Mouse (Mus musculus) hindbrain, embryonic 14.5 days (tissue): ENCODE measurements around the gene H1foo. TPM values are rescaled to one million over a fixed set of nuclear protein-coding genes. Genes with fewer than 3 reads are reported as not detected.

Experiments
- ATAC-seq: fragments of 200-750 bp; cut with Nextera tagmentation; 2 replicates; pipeline ENCODE4 v1.8.0; 2017; ENCODE audit warnings: moderate number of reproducible peaks, mild to moderate bottlenecking, moderate TSS enrichment, moderate library complexity; ENCODE audit not compliant: low FRiP score
- DNase-seq: peaks from one replicate; pipeline ENCODE4 v3.0.0-alpha.2; 2015; ENCODE audit warnings: low spot score
- H3K27ac ChIP-seq: fragments of 300-500 bp; sonication (generic); 2 replicates; pipeline ENCODE4 v1.5.1; 2014; ENCODE audit warnings: mild to moderate bottlenecking, moderate library complexity
- H3K27me3 ChIP-seq: fragments of 300-500 bp; sonication (generic); 2 replicates; pipeline ENCODE4 v1.6.1; 2014; ENCODE audit warnings: mild to moderate bottlenecking, low read length, mixed read lengths; ENCODE audit not compliant: control insufficient read depth, insufficient read depth
- H3K36me3 ChIP-seq: fragments of 300-500 bp; sonication (generic); replicated peaks from 2 replicates; pipeline ENCODE4 v1.6.1; 2014; ENCODE audit not compliant: control insufficient read depth, insufficient read depth
- H3K4me1 ChIP-seq: fragments of 300-500 bp; sonication (generic); replicated peaks from 2 replicates; pipeline ENCODE4 v1.6.1; 2014; ENCODE audit warnings: antibody characterized with exemption, low read length, mixed read lengths; ENCODE audit not compliant: control insufficient read depth, insufficient read depth
- H3K4me2 ChIP-seq: fragments of 300-500 bp; sonication (generic); replicated peaks from 2 replicates; pipeline ENCODE4 v1.6.1; 2014; ENCODE audit warnings: mild to moderate bottlenecking, moderate library complexity
- H3K4me3 ChIP-seq: fragments of 300-500 bp; sonication (generic); replicated peaks from 2 replicates; pipeline ENCODE4 v1.5.1; 2014; ENCODE audit warnings: mild to moderate bottlenecking, low read length
- H3K9ac ChIP-seq: fragments of 300-500 bp; sonication (generic); 2 replicates; pipeline ENCODE4 v1.6.1; 2014
- H3K9me3 ChIP-seq: fragments of 300-500 bp; sonication (generic); 2 replicates; pipeline ENCODE4 v1.6.1; 2016; ENCODE audit warnings: low read length; ENCODE audit not compliant: control insufficient read depth
- WGBS: fragments of 180-500 bp; shearing (Covaris S2); extraction: QIAGEN DNeasy Blood & Tissue Kit; methylation state at CpG from one replicate; pipeline ENCODE4 v1.1.7; 2014; 5-methylcytosine and 5-hydroxymethylcytosine counted together
- polyA plus RNA-seq: library from polyadenylated mRNA; unstranded; fragments of >200 nt; fragmentation: Nextera tagmentation; extraction: Ambion mirVana; gene quantifications from 2 replicates; pipeline ENCODE4 v1.2.1, GENCODE M21; 2014

H1foo gene
- polyA plus RNA-seq, 1 experiment from 2014 or later: not detected

DNA sequence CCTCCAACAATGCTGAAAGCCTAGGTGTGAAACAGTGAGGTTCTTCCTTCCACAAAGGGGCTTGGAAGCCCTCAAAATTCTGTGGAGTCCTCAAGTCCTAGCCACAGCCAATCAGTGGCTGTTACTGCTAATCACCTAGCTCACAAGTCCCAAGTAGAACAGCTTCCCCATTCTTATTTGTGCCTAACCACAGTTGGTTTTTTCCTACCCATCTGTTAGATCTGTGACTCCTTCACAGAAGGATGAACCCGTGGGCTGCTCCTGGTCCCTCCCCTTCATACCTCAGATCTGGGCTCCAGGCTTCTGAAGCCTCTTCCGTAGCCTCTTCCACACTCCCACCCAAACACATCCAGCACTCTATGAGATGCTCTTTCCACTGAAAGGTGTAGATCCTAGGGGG lies 37.9 kb upstream of the H1foo start:
- Histone ChIP-seq H3K4me2 (no peak overlapping the region), H3K4me1 (no peaks in the 10 kb centered on the region), H3K9ac (no peak overlapping the region), H3K36me3 (peaks cover 32% of the 10 kb centered on the region), H3K27me3 (no peaks in the 10 kb centered on the region), H3K4me3 (no peak overlapping the region), H3K27ac (no peak overlapping the region), H3K9me3 (no peaks in the 10 kb centered on the region)
- DNase-seq: no peak
- 95% methylated on average over 2 of the region's 2 CpGs for WGBS
- no peak for ATAC-seq

DNA sequence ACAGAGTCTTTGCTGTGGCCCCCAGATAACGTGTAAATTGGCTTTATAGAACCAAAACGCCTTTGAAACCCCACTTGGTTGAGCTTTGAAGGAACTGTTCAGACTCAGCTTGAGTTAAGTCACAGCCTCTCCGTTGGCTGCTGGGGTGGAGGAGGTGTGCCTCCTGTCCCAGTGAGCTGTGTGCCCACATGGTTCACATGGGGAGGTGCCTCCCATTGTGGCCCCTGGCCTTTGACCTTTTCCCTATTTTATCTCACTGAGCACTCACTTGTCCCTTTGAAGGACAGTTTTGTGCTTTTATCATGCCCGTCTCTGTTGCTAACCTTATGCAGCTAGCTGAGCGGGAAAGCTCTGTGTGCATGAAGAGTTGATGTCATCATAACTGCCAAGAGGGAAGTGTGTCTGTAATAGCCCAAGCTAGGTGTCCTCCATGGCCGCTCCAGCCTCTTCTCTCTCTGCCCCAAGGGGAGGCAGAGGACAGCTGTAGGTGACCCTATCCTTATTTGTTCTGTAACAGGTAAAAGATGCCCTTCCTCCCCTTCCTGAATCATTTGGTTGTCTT lies 36.2 kb upstream of the H1foo start:
- WGBS: 32% methylated on average over 6 of the region's 6 CpGs
- Histone ChIP-seq H3K9me3 (no peaks in the 10 kb centered on the region), H3K27ac (no peak overlapping the region), H3K4me3 (no peak overlapping the region), H3K4me1 (no peaks in the 10 kb centered on the region), H3K4me2 (no peak overlapping the region), H3K27me3 (no peaks in the 10 kb centered on the region), H3K36me3 (peaks cover 32% of the 10 kb centered on the region), H3K9ac (no peak overlapping the region)
- no peak for DNase-seq
- ATAC-seq: no peak

DNA sequence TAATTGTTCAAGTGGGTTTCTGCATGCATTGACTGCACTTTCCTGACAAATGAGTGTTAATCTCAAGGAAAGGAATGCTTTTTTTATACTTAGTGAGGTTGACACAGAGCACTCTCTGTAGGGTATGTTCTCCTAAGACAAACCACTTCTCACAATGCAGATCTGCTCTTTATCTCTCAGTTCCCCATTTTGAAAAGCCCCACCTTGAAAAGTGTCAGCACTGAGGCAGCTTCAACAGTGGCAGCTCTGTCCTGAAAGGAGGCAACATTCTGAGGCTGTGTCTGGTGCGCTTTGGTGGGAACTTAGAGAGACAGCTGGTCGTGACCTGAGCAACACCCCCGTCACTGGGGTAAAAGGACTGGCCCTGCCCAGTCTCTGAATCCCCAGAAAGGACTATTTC lies 35.7 kb upstream of the H1foo start:
- Histone ChIP-seq H3K9ac (no peak overlapping the region), H3K4me1 (0 out of 2 replicates have a peak, but pooled peaks cover under 1% of the 10 kb centered on the region), H3K4me3 (no peak overlapping the region), H3K9me3 (no peaks in the 10 kb centered on the region), H3K27me3 (no peaks in the 10 kb centered on the region), H3K27ac (no peak overlapping the region), H3K4me2 (no peak overlapping the region), H3K36me3 (peaks cover 27% of the 10 kb centered on the region)
- WGBS: 46% methylated on average over 3 of the region's 3 CpGs
- ATAC-seq: no peak
- no peak for DNase-seq

DNA sequence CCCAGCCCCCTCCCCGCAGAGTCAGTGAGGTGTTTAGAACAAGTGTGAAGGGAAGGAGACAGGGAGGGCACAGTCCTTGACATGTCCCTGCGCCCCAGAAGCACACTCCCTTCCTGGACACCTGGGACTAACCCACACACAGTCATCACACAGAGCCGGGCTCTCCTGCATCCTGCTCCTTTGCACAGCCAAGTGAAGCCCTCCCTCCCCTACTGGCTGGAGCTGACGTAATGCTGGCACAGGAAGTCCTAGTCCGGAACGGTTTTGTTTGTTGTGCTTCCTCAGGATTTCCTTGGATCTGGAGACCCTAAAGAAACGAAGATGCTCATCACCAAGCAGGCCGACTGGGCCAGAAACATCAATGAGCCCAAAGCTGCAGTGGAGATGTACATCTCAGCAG lies 34.8 kb upstream of the H1foo start:
- Histone ChIP-seq H3K9ac (no peak overlapping the region), H3K9me3 (no peaks in the 10 kb centered on the region), H3K4me1 (0 out of 2 replicates have a peak, but pooled peaks cover 6% of the 10 kb centered on the region), H3K4me2 (no peak overlapping the region), H3K4me3 (no peak overlapping the region), H3K36me3 (peaks cover 22% of the 10 kb centered on the region), H3K27me3 (no peaks in the 10 kb centered on the region), H3K27ac (no peak overlapping the region; the same call in 1 of the 2 replicates)
- DNase-seq: no peak
- 69% methylated on average over 8 of the region's 8 CpGs for WGBS
- ATAC-seq: no peak

DNA sequence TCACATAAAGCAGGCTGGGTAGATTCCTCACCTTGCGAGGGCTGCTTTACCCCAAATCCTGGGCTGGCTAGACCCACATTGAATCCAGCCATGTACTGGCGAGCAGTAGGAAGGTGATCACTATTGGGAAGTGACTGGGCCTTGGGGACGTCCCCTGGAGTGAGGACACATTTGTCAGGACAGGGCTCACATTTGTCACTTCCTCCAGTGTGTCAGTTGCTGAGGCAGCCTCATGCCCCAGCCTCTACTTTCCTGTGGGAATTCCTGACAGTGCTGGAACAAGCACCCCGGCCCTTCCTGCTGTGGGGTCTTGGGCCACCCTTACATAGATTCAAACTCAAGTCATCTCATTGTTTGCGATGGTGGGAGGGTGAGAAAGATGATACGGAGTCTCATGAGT lies 33.0 kb upstream of the H1foo start:
- Histone ChIP-seq H3K27me3 (no peaks in the 10 kb centered on the region), H3K27ac (no peak overlapping the region), H3K4me1 (0 out of 2 replicates have a peak, but pooled peaks cover 6% of the 10 kb centered on the region), H3K36me3 (peaks cover 16% of the 10 kb centered on the region), H3K9ac (no peak overlapping the region), H3K4me3 (no peak overlapping the region), H3K9me3 (no peaks in the 10 kb centered on the region), H3K4me2 (no peak overlapping the region)
- WGBS: 83% methylated on average over 6 of the region's 6 CpGs
- ATAC-seq (no peak), DNase-seq (no peak)

DNA sequence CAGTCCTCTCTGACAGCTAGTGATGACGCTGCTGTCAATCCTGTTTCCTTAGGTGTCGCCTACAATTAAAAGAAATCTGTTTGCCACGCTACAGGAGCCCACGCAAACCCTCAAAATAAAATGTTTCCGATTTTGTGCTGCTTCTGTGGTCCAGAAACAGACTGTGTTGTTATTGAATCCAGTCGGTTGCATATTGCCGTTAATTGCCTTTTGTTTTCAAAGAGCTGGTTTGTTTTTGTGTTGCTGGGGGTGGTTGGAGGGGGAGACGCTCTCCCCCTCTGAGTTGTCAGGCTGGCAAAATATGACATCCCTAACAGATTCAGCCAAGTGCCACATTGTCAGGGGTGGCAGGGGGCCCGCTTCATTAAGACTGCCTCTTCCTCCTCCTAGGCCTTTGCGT lies 31.3 kb upstream of the H1foo start:
- Histone ChIP-seq H3K9me3 (no peaks in the 10 kb centered on the region), H3K27ac (no peak overlapping the region), H3K4me3 (no peak overlapping the region), H3K4me1 (0 out of 2 replicates have a peak, but pooled peaks cover 6% of the 10 kb centered on the region), H3K4me2 (no peak overlapping the region), H3K27me3 (no peaks in the 10 kb centered on the region), H3K9ac (no peak overlapping the region), H3K36me3 (peaks cover 7% of the 10 kb centered on the region; the same call in 1 of the 2 replicates)
- 81% methylated on average over 10 of the region's 10 CpGs for WGBS
- no peak for ATAC-seq
- no peak for DNase-seq

DNA sequence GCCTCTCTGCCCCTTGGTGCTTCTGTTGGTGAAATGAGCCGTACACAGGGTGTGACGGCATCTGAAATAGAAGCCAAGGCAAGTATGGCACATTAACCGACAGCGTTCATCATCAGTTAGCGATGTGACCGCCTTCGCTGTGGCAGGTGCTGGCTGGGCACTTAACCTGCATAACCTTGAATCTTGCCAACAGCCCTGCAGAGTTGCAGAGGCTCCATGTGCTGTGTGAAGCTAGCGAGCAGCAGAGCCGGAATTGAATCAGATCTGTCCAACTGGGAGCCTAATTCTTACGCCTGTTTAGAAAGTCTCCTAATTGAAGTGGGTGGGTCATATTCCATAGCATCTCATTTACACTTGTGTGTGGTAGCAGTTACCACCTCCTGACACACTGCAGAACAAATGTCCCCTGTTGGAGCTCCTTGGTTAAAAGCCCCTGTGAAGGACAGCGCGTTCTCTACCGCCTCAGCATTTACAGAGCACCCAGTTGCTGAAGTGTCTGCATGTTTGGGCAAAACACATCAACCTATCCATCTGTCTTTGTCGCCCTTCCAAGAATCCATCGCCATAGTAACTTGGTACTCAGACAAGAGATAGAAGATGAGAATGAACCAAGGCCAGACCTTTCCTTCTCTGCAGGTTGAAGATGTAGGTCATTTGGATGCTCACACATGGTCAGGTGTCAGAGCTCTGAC lies 30.1 kb upstream of the H1foo start:
- ATAC-seq (no peak), DNase-seq (no peak)
- 64% methylated on average over 15 of the region's 15 CpGs for whole genome bisulfite sequencing
- Histone ChIP-seq H3K27ac (peak overlapping the region; percentile 53; the same call in 1 of the 2 replicates), H3K4me1 (0 out of 2 replicates have a peak, but pooled peaks cover 6% of the 10 kb centered on the region), H3K4me3 (no peak overlapping the region), H3K9me3 (no peaks in the 10 kb centered on the region), H3K36me3 (peaks cover 7% of the 10 kb centered on the region; the same call in 1 of the 2 replicates), H3K9ac (no peak overlapping the region), H3K27me3 (no peaks in the 10 kb centered on the region), H3K4me2 (no peak overlapping the region)

DNA sequence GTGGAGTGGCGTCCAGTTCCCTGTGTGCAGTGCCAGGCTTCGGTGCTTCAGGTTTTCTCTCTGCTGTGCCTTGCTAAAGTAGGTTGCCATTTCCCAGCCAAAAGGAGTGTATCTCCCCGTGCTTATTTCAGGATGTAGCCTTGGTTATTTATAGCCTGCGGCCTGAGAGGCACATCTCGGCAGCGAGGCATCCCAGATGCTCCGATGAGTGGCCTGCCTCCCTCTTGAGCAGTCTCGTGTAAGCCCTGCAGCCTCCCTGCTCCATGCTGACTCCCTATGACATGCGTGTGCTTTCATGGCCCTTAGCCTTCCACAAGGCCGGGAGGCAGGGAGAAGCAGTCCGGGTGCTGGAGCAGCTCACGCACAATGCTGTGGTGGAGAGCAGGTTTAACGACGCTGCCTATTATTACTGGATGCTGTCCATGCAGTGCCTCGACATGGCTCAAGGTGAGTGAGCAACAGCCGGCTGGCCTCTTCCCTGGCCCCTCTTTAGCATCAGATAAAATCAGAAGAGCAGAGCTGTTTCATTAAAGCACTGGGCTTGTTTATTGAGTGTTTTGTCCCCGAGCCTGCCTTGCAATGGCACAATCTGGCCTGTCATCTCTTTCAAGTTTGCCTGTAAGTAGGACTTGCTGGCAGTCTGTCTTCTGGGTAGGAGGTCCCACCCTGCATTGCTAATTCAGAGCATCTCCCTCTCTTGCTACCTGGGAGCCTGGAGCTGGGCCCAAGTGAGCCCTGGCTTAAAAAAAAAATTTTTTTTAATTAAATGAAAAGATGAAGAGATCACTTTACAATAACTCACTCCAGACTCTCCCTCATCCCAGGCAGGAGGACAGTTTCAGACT lies 28.9 kb upstream of the H1foo start:
- ATAC-seq (no peak), DNase-seq (no peak)
- 80% methylated on average over 17 of the region's 17 CpGs for WGBS
- no peaks in the 10 kb centered on the region for H3K36me3 ChIP-seq
- H3K9me3 ChIP-seq: no peaks in the 10 kb centered on the region
- no peak overlapping the region for H3K9ac ChIP-seq
- peak overlapping the region; percentile 53; the same call in 1 of the 2 replicates for H3K27ac ChIP-seq
- H3K4me2 ChIP-seq: no peak overlapping the region
- no peaks in the 10 kb centered on the region for H3K27me3 ChIP-seq
- 0 out of 2 replicates have a peak, but pooled peaks cover 6% of the 10 kb centered on the region for H3K4me1 ChIP-seq
- H3K4me3 ChIP-seq: no peak overlapping the region

DNA sequence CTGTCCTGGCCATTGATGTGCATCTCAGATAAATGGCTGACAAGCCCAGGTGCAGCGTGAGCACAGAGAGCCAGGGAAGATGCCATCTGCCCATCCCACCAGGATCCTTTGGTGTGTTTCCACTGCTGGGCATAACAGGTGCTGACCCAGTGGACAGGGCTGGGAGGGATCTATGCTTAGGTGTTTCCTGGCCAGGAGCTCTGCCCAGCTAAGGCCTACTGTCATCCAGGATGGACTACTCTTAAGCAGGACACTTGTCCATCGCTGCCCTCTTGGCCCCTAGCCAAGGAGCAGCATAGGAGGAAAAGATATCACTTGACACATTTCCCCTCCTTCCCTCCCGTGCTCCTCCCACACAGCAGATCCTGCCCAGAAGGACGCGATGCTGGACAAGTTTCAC lies 28.1 kb upstream of the H1foo start:
- Histone ChIP-seq H3K36me3 (no peaks in the 10 kb centered on the region), H3K9me3 (no peaks in the 10 kb centered on the region), H3K4me2 (no peak overlapping the region), H3K4me1 (0 out of 2 replicates have a peak, but pooled peaks cover 6% of the 10 kb centered on the region), H3K9ac (no peak overlapping the region), H3K27ac (no peak overlapping the region), H3K27me3 (no peaks in the 10 kb centered on the region), H3K4me3 (no peak overlapping the region)
- WGBS: 88% methylated on average over 5 of the region's 5 CpGs
- ATAC-seq (no peak), DNase-seq (no peak)
